Mouse (Mus musculus) testis, postnatal 14 days (tissue): Measurements from ENCODE around the gene Ccdc93.

Source experiments
- DNase-seq: peaks from one replicate; pipeline ENCODE4 v3.0.0; 2021; ENCODE audit warnings: low spot score

The Ccdc93 gene

DNA sequence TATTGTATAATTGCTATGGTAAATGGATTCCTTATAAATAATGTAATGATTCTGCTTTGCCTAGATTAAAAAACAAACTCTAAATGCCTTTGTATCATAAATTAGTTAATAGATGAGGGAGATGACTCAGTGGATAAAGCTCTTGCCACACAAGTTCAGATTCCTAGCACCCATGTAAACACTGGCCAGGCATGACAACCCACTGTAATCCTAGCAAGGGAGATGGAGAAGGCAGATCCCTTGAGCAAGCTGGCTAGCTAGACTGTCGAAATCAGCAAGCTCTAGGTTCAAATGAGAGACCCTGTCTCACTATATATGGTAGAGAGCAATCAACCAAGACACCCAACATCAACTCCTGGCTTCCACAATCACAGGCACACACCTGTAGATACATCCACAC, 87.8 kb downstream of the Ccdc93 start:
- DNase-seq, result no peak

DNA sequence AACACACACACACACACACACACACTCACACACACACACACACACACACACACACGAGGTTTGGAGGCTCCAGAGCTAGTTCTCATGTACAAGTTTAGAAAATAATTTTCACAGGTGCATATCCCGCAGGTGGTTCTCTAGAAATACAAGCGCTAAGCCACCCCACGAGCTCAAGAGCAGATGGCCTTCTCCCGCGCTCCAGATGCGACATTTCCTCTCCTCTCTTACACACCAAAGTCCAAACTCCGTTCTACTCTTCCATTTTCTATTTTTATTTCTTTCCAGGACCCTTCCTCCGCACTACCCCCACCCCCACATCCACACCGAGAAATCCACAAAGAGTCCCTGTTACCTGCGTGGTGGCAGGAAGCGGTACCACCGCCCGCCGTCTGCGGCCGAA, 96.2 kb downstream of the Ccdc93 start:
- DNase-seq, result no peak

DNA sequence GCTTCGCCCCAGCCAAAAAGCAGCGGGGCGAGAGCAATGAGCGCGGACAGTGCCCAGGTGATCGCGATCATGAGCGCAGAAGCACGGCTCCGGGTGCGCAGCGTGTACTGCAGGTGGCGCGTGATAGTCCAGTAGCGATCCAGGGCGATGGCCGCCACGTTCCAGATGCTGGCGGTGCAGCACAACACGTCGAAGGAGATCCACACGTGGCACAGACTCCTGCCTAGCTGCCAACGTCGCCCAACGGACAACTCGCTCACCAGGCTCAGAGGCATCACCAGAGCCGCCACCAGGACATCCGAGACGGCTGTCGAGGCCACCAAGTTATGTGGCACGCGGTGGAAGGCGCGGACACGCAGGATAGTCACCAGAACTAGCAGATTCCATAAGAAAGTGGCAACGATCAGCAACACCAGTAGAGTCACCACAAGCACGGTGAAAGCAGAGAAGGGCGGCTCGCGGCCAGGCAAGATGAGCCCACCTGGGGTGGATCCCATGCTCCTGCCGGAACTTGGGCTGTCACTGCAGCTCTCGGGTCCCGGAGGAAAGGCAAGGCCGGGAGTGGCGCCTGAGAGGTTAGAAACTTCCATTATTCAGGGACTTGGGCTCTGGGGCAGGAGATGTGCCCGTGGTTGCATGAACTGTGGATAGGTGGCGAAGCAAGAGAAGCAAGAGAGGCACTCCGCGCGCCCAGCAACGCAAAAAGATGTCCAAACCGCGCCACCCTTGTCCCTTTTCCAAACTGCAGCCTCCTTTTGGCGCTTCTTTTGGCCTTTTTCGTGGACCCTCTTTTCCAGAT, 97.0 kb downstream of the Ccdc93 start:
- DNase-seq, result no peak

GRCm38 (mm10) chr1:121528399-121528720, 97.5 kb downstream of the Ccdc93 start, which contains the start of gene Htr5b:
Gene Htr5b, minus strand, starts transcription at chr1:121528465.
- DNase-seq, result peak; percentile 6

GRCm38 (mm10) chr1:121529286-121529685, 98.4 kb downstream of the Ccdc93 start:
- DNase-seq, result no peak

DNA sequence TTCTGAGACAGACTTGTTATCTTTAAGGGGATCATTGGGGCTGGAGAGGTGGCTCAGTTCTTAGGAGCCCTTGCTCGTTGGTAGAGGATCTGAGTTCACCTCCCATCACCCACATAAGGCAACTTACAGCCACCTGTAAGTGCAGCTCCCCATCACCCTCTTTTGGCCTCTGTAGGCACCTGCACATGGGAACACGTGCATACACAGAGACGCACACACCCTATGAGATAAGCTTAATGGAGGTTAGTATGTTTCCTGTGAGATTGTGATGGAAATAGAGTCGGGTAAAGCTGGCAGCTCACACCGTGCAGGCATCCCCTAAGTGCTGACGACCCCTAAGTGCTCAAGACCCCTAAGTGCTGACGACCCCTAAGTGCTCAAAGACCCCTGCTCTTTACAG, 100.6 kb downstream of the Ccdc93 start:
- no peak for DNase-seq

DNA sequence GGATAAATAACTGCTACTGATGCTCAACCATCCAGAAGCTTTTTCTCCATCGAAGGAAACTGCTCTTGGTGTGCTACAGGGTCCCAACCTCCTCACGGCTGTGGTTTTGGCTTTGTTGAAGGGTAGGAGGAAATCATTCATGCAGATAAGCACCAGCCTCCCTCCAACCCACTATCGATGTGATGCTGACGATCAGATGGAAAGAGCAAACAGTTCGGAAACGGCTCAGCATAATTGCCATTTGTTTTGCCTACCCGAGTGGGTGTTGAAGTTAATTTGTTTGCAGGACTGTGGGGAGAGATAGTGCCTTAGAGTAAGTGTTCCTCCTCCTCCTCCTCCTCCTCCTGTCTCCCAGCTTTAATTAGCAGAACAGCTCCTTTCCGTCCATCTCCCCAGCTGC, 109.5 kb downstream of the Ccdc93 start:
- no peak for DNase-seq

DNA sequence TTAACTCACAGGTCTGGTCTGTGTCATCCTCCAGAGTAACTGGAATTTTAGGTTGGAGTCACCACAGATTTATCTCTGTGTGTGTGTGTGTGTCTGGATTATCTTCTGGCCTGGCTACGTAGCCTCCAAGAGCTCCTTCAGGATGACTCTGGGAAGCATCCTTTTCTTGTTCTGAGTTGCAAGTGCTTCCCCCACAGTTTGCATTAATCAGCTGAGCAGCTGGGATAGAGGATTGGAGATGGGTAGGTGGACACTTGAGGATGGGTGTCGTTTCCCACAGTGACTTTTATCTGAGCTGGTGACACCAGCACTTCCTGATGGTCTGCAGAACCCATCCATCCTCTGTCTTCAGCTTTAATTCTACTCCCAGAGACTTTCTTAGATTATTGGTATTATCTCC, 116.0 kb downstream of the Ccdc93 start:
- no peak for DNase-seq

DNA sequence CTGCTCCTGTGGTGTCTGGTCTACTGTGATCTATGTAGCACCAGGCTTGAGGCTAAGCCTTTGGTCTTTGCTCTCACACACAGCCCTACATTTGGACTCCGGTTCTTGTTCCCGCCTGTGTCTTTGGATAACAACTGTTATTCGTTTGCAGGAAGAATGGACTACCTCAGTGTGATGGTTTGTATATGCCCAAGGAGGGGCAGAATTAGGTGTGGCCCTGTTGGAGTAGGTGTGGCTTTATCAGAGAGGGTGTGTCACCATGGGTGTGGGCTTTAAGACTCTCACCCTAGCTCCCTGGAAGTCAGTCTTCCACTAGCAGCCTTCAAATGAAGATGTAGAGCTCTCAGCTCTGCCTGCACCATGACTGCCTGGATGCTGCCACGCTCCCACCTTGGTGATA, 117.8 kb downstream of the Ccdc93 start:
- DNase-seq, result no peak

DNA sequence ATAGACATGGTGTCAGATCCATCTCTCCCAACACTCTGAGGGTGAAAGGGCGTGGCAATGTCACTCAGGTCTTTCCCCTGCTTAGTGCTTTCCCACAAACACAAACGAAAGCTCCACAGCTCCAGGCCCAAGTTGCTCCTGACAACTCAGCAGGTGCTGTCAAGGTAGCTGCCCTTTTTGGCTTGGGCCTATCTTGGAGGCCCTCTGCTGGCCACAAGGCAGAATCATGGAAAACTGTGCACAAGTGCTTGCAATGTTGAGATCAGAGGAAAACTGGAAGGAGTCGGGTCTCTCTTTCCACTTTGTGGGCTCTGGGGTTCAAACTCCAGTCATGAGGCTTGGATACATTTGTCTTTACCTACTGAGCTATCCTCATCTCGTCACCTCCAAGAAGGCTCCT, 118.6 kb downstream of the Ccdc93 start:
- DNase-seq, result no peak

GRCm38 (mm10) chr1:121550801-121551456, 120.1 kb downstream of the Ccdc93 start:
- no peak for DNase-seq

DNA sequence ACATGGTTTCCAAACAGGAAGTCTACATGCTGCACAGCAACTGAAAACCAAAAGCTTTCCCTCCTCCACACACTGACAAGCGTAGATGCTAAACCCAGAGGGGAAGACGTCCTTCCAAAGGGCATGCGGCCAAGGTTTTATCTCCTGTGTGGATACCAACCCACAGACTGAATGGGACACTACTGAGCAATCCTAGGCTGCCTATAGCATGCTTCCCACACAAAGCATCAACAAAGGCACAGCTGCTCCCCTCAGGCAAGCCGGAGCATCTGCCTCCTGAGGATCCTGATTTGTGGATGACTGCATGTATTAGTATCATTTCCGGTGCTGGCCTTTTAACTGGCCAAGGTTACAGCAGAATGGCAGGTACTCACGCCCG, 120.6 kb downstream of the Ccdc93 start:
- DNase-seq, result no peak
